Mouse (Mus musculus) CH12.LX (cell line): ENCODE data around the gene Srp54a. TPM values are rescaled to one million over a fixed set of nuclear protein-coding genes. Genes with fewer than 3 reads are reported as not detected.
"Not testable (repeated sequence)": the region's sequence is repeated elsewhere in the genome, so short reads cannot be mapped to it uniquely, and the experiment has no call there.

Experiments
- DNase-seq: peaks from one replicate; pipeline ENCODE4 v3.0.0-alpha.2; 2013; ENCODE audit errors: extremely low read depth
- H3K27ac ChIP-seq: 2 replicates; pipeline ENCODE4 v1.5.1; 2012; ENCODE audit warnings: low read depth, mild to moderate bottlenecking, control low read depth, moderate library complexity; ENCODE audit not compliant: insufficient read depth
- H3K27me3 ChIP-seq: replicated peaks from 2 replicates; pipeline ENCODE3; 2012; ENCODE audit warnings: inconsistent platforms
- H3K36me3 ChIP-seq, 2 experiments: replicated peaks in 1 of 2; 2 replicates each; pipeline versions ENCODE3 to v1.6.1; 2012; ENCODE audit warnings: inconsistent platforms in 1 of 2, low read length in 1 of 2, mild to moderate bottlenecking in 1 of 2, mixed read lengths in 1 of 2, moderate library complexity in 1 of 2; ENCODE audit not compliant: control insufficient read depth in 1 of 2, insufficient read depth in 1 of 2
- H3K4me1 ChIP-seq, 2 experiments: 2 replicates each; pipeline ENCODE4 v1.6.1; 2012; ENCODE audit warnings: inconsistent platforms in 1 of 2, moderate library complexity in 1 of 2; ENCODE audit not compliant: insufficient read depth in 2 of 2, control insufficient read depth in 1 of 2
- H3K4me2 ChIP-seq: 2 replicates; pipeline ENCODE4 v1.6.1; 2012; ENCODE audit warnings: low read depth, mild to moderate bottlenecking, control low read depth; ENCODE audit not compliant: poor library complexity, insufficient read depth, severe bottlenecking
- H3K4me3 ChIP-seq, 3 experiments: fragments of 150-350 bp in 1 of 3; sonication (generic) in 1 of 3; replicated peaks in 1 of 3; 2 replicates each; pipeline versions ENCODE3 to v1.5.1; 2011 to 2012; ENCODE audit warnings: low read depth in 2 of 3, low read length in 2 of 3, mild to moderate bottlenecking in 2 of 3, moderate library complexity in 2 of 3, control low read depth in 1 of 3, improper control_type of control experiment in 1 of 3, inconsistent platforms in 1 of 3, mixed read lengths in 1 of 3; ENCODE audit not compliant: poor library complexity in 1 of 3
- H3K79me2 ChIP-seq: replicated peaks from 2 replicates; pipeline ENCODE4 v1.6.1; 2012; ENCODE audit warnings: mild to moderate bottlenecking, moderate library complexity; ENCODE audit not compliant: control insufficient read depth, poor library complexity, insufficient read depth, severe bottlenecking; ENCODE audit errors: extremely low read depth
- H3K9ac ChIP-seq: 2 replicates; pipeline ENCODE4 v1.6.1; 2012; ENCODE audit warnings: low read depth, mild to moderate bottlenecking, control low read depth, moderate library complexity; ENCODE audit not compliant: insufficient read depth
- H3K9me3 ChIP-seq: replicated peaks from 2 replicates; pipeline ENCODE3; 2012; ENCODE audit warnings: low read length, inconsistent platforms, mixed read lengths
- dilution Hi-C: fragments of 300-500 bp; cut with MboI; formaldehyde crosslinking; loops from 2 replicates; pipeline ENCODE4 v1.14.3; 2020; ENCODE audit warnings: low sequenced_read_pairs; ENCODE audit not compliant: extremely low pct_unique_long_range_greater_than_20kb, extremely low pct_ligation_motif_present
- in situ Hi-C: fragments of 300-500 bp; cut with MboI; formaldehyde crosslinking; loops from 3 replicates; pipeline ENCODE4 v1.14.3; 2019; ENCODE audit warnings: low sequenced_read_pairs, low pct_ligation_motif_present, low pct_unique_long_range_greater_than_20kb, mixed read lengths
- polyA plus RNA-seq: library from polyadenylated mRNA; unstranded; fragments of >175 nt; gene quantifications from 2 replicates; pipeline ENCODE4 v1.2.1, GENCODE M21; 2012; ENCODE audit warnings: low read depth; ENCODE audit not compliant: insufficient read length
- total RNA-seq, 2 experiments: library from RNA; depleted of rRNA; stranded (reverse); fragments of 300-350 nt in 1 of 2; fragments of >200 nt in 1 of 2; gene quantifications; 2 replicates each; pipeline ENCODE4 v1.2.3; 2012 to 2014

The Srp54a gene
- total and polyA plus RNA-seq, 3 experiments = 70.7 to 126 (median 101) TPM

DNA sequence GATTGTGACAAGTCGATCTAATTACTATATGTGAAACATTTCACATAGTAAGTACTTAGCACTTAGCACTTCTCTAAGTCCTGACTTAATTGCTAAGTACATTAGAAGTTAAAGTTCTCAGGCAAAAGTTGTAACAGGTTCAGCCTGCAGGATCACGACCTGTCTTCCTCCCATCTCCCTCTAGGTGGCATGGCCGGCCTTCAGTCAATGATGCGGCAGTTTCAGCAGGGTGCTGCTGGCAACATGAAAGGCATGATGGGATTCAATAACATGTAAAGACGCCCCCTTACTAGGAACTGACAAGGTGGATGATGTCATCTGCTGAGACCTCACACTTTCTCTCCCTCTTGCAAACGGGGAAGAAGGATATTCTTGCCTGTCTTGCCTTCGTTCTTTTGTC, 32.6 kb downstream of the Srp54a start:
- H3K4me3 ChIP-seq, H3K36me3 ChIP-seq, in situ Hi-C loops, H3K9ac ChIP-seq, H3K9me3 ChIP-seq, H3K27me3 ChIP-seq, H3K79me2 ChIP-seq, H3K27ac ChIP-seq, dilution Hi-C loops, DNase-seq, H3K4me2 ChIP-seq, H3K4me1 ChIP-seq: not testable (repeated sequence)

DNA sequence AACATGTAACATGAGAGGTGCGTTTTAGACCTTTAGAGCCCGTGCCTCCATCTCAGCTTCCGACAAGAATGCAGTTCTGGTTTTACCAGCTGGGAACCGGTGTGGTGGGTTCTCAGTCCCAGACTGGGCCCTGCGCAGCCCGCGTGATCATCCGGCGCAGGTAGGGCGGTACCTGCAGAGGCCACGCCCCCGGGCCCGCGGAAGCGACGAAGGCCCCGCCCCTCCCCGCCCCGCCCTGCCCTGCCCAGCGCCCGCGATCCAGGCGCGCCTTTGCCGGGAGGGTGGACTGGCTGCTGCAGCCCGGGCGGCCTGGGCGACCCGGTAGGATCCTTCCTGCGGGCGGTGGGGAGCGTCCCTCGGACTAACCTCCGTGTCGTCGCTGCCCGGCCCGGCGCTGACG, 44.2 kb downstream of the Srp54a start, which contains the start of gene Fam177a:
TSS of gene Fam177a (plus strand) at position 228 of the 400 bp plus-strand sequence.
- H3K36me3 ChIP-seq, H3K27me3 ChIP-seq, DNase-seq, H3K9ac ChIP-seq, H3K79me2 ChIP-seq, in situ Hi-C loops, H3K4me2 ChIP-seq, H3K4me3 ChIP-seq, dilution Hi-C loops, H3K9me3 ChIP-seq, H3K4me1 ChIP-seq, H3K27ac ChIP-seq: not testable (repeated sequence)

DNA sequence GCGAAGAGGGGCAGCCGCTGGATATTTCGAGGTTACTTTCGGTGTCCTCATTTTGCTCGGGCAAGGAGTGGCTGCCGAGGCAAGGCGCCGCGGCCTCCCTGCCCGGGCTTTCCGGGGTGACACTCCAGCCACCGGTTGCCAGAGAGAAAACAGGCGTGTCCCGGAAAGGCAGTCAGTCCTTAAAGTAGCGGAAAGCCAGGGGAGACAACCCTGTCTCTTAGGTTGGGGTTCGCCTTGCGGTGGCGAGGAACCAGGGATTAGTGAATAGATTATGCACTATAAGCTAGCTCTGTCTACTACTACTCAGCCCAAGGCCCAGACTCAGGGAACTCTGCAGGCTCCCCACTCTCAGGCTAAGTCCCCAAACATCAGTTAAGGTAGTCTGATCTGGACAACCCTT, 44.7 kb downstream of the Srp54a start:
- H3K4me3 ChIP-seq, dilution Hi-C loops, H3K36me3 ChIP-seq, DNase-seq, H3K9me3 ChIP-seq, H3K4me1 ChIP-seq, H3K9ac ChIP-seq, H3K27me3 ChIP-seq, H3K79me2 ChIP-seq, H3K4me2 ChIP-seq, in situ Hi-C loops, H3K27ac ChIP-seq: not testable (repeated sequence)

DNA sequence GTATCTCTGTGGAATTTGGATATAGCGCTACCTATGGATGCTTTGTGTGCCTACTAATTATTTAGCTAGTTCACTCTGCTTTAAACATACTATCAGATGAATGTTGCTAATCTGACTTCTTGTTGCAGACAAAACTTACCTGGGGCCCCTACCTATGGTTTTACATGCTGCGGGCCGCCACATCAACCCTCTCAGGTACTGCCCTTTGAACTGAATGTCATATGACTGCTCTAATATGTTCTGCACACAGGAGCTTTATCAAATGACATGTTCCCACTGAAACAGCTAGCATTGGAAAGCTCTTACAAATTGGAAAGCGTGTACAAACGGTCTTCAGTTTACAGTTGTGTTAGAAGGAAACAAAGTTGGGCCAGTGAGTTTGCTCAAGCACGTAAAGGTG, 55.5 kb downstream of the Srp54a start:
- H3K9me3 ChIP-seq, H3K27me3 ChIP-seq, dilution Hi-C loops, H3K4me1 ChIP-seq, H3K27ac ChIP-seq, DNase-seq, H3K4me3 ChIP-seq, H3K36me3 ChIP-seq, H3K4me2 ChIP-seq, H3K9ac ChIP-seq, H3K79me2 ChIP-seq, in situ Hi-C loops: not testable (repeated sequence)

DNA sequence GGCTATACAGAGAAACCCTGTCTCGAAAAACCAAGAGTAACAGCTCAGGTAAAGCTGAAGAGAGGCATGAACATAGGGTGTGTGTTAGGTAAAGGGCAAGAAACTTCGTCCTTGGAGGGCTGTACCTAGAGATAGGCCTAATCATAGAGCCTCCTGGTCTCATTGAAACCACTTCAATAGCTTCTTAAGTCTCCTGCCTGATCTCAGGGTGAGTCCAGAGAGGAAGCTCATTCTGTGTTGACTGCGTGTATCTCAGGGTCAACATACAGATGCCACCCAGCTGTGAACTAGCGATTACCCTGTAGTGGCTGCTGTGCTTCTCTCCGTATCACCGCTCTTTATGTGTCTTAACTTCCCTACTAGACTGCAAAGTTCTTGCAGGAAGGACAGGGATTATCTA, 57.8 kb downstream of the Srp54a start:
- dilution Hi-C loops, H3K36me3 ChIP-seq, H3K27ac ChIP-seq, in situ Hi-C loops, H3K27me3 ChIP-seq, H3K4me3 ChIP-seq, H3K79me2 ChIP-seq, H3K9ac ChIP-seq, H3K4me1 ChIP-seq, H3K9me3 ChIP-seq, DNase-seq, H3K4me2 ChIP-seq: not testable (repeated sequence)

DNA sequence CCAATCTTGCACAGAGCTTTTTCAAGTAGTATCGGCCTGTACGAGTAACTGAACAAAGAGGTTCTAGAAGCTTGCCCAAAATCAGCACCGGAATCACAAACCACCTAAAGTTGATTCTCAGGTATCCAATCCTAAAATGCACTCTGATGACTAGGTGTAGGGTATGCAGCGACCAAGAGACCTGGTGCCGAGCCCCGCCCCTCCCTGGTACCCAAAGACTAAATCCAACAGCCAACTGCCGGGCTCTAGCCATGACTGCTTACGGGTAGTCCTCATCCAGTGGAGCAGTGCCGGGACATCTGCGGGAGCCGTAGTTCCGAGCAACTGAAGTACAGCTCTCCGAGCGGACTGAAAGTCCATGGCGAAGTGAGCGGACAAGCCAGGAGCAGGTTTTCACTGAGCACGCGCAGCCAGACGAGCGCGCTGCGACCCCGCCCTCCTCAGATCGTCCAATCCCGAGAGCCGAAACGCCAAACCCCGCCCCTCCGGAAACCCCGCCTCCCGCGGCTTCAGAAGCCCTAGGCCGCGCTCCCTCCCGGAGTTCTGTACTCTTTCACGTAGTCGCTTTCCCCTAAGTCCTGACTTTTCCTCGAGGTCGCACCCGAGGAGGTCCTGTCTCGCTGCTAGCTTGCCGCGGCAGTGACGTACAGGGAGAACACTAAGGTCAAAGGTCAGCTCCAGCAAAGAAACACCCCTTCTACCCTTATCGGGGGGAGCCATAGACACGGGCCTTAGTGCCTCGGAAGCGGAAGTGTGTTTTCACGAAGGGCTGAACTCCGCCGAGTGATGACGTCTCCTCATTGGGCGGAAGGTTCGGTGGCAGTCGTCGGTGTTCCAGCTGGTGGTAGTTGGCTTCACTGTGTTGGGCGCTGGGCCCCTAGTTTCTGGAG, 74.7 kb downstream of the Srp54a start, which contains the start of gene Srp54b:
TSS of gene Srp54b (plus strand) at position 546 of the 890 bp plus-strand sequence.
- H3K4me3 ChIP-seq, H3K27ac ChIP-seq, H3K36me3 ChIP-seq, dilution Hi-C loops, H3K9me3 ChIP-seq, H3K4me2 ChIP-seq, in situ Hi-C loops, H3K4me1 ChIP-seq, H3K79me2 ChIP-seq, DNase-seq, H3K27me3 ChIP-seq, H3K9ac ChIP-seq: not testable (repeated sequence)
